In genomic region chr9:34987422-34988148, GRCm38 (mm10) we compare ENCODE assay signal across 15 mouse cellular contexts.
DNase-seq lines count a peak whose midpoint lies in the region; ATAC-seq and TF ChIP-seq lines count a peak whose summit lies in the region.
"Had no signal": no experiment of that assay in that cellular context is flagged by ENCODE, and none has a peak within 500 bp of the region (broad histone marks: within the 10 kb centered on the region; RNA-seq: fewer than 3 reads in every experiment).

No protein-coding gene starts in this region.

- peaks cover 8% of the 10 kb centered on the region; the same call in 1 of the 2 replicates for H3K27me3 ChIP-seq in hindbrain, embryonic 10.5 days (ENCODE audit: insufficient read depth, poor library complexity, severe bottlenecking)
- H3K27me3 ChIP-seq in hindbrain, postnatal 0 days (ENCODE audit: insufficient read depth, low read length) = no peaks in the 10 kb centered on the region
- H3K27me3 ChIP-seq in hindbrain, embryonic 12.5 days = no peaks in the 10 kb centered on the region
- H3K27me3 ChIP-seq in midbrain, embryonic 16.5 days (ENCODE audit: control insufficient read depth, insufficient read depth, low read depth, low read length) = no peaks in the 10 kb centered on the region

- DNase-seq in hindbrain, embryonic 10.5 days (ENCODE audit: low spot score) = peak; percentile 6
- DNase-seq in hindbrain, postnatal 0 days (ENCODE audit: low spot score) = no peak
- DNase-seq in brain, embryonic 18.5 days (ENCODE audit: low read depth, low spot score) = peak; percentile 36
- DNase-seq in adrenal gland, postnatal 4 days (ENCODE audit: low spot score in 2 of 2) = no peak
- no peak for DNase-seq in kidney, postnatal 36 days
- DNase-seq: adrenal gland, adult 8-10 months; cerebellum, adult 8-10 months; kidney, adult 8-10 months; lung, embryonic 14.5 days; lung, postnatal 4 days; thymus, postnatal 4 days had no signal

- no peak overlapping the region for H3K27ac ChIP-seq in hindbrain, embryonic 10.5 days
- no peak overlapping the region for H3K27ac ChIP-seq in hindbrain, postnatal 0 days
- no peak overlapping the region for H3K27ac ChIP-seq in hindbrain, embryonic 12.5 days
- no peak overlapping the region for H3K27ac ChIP-seq in midbrain, embryonic 16.5 days (ENCODE audit: low read length)
- H3K27ac ChIP-seq: limb, embryonic 10.5 days had no signal

- H3K9me3 ChIP-seq in hindbrain, embryonic 10.5 days = no peaks in the 10 kb centered on the region
- no peaks in the 10 kb centered on the region for H3K9me3 ChIP-seq in hindbrain, postnatal 0 days (ENCODE audit: low read length)
- no peaks in the 10 kb centered on the region for H3K9me3 ChIP-seq in hindbrain, embryonic 12.5 days (replicated peaks)
- no peaks in the 10 kb centered on the region for H3K9me3 ChIP-seq in midbrain, embryonic 16.5 days (replicated peaks; ENCODE audit: control insufficient read depth, low read length, poor library complexity, severe bottlenecking)
- H3K9me3 ChIP-seq: limb, embryonic 10.5 days had no signal

- WGBS in hindbrain, embryonic 10.5 days = 89% methylated on average over 12 of the region's 12 CpGs
- 78% methylated on average over 12 of the region's 12 CpGs for WGBS in hindbrain, postnatal 0 days
- WGBS in hindbrain, embryonic 12.5 days = 73% methylated on average over 12 of the region's 12 CpGs
- WGBS in midbrain, embryonic 16.5 days = 66% methylated on average over 12 of the region's 12 CpGs

- no peak for TF ChIP-seq CTCF in hindbrain, postnatal 0 days (IDR thresholded peaks at IDR 0.05; ENCODE audit: low read depth)

- no peak for ATAC-seq in hindbrain, postnatal 0 days
- ATAC-seq in hindbrain, embryonic 12.5 days (ENCODE audit: low FRiP score) = peak; percentile 59
- ATAC-seq in midbrain, embryonic 16.5 days = peak; percentile 40; the same call in 1 of the 2 replicates

- no peak overlapping the region for H3K4me2 ChIP-seq in hindbrain, postnatal 0 days (ENCODE audit: low read depth, low read length)
- H3K4me2 ChIP-seq in hindbrain, embryonic 12.5 days (replicated peaks) = no peak overlapping the region
- H3K4me2 ChIP-seq in midbrain, embryonic 16.5 days (ENCODE audit: low read length) = no peak overlapping the region
- H3K4me2 ChIP-seq: liver, embryonic 11.5 days; lung, embryonic 14.5 days had no signal

- H3K4me3 ChIP-seq in hindbrain, embryonic 10.5 days = no peak overlapping the region
- no peak overlapping the region for H3K4me3 ChIP-seq in hindbrain, postnatal 0 days (ENCODE audit: low read length)
- H3K4me3 ChIP-seq in hindbrain, embryonic 12.5 days = no peak overlapping the region
- no peak overlapping the region for H3K4me3 ChIP-seq in midbrain, embryonic 16.5 days (ENCODE audit: low read depth, low read length)
- H3K4me3 ChIP-seq: limb, embryonic 10.5 days had no signal

- peaks cover 3% of the 10 kb centered on the region; the same call in 1 of the 2 replicates for H3K4me1 ChIP-seq in hindbrain, embryonic 10.5 days (replicated peaks)
- no peaks in the 10 kb centered on the region; the same call in 1 of the 2 replicates for H3K4me1 ChIP-seq in hindbrain, postnatal 0 days (ENCODE audit: insufficient read depth, low read length)
- peaks cover 5% of the 10 kb centered on the region; the same call in 1 of the 2 replicates for H3K4me1 ChIP-seq in hindbrain, embryonic 12.5 days
- no peaks in the 10 kb centered on the region for H3K4me1 ChIP-seq in midbrain, embryonic 16.5 days (ENCODE audit: control insufficient read depth, insufficient read depth, low read length)

- no peaks in the 10 kb centered on the region for H3K36me3 ChIP-seq in hindbrain, embryonic 10.5 days
- H3K36me3 ChIP-seq in hindbrain, postnatal 0 days (ENCODE audit: insufficient read depth, low read length) = no peaks in the 10 kb centered on the region
- no peaks in the 10 kb centered on the region for H3K36me3 ChIP-seq in hindbrain, embryonic 12.5 days
- no peaks in the 10 kb centered on the region for H3K36me3 ChIP-seq in midbrain, embryonic 16.5 days (ENCODE audit: control insufficient read depth, insufficient read depth, low read length)
- H3K36me3 ChIP-seq: limb, embryonic 10.5 days had no signal

- H3K9ac ChIP-seq in hindbrain, postnatal 0 days (replicated peaks; ENCODE audit: low read length) = no peak overlapping the region
- H3K9ac ChIP-seq in hindbrain, embryonic 12.5 days = no peak overlapping the region
- H3K9ac ChIP-seq in midbrain, embryonic 16.5 days (ENCODE audit: low read depth, low read length) = no peak overlapping the region
- H3K9ac ChIP-seq: lung, embryonic 14.5 days had no signal

Comparison
In these comparisons a context has a peak if more than half of its experiments do, and no peak if none do; other contexts are left out.
1. DNase-seq: peak in hindbrain, embryonic 10.5 days (single experiment) and brain, embryonic 18.5 days (single experiment); none in hindbrain, postnatal 0 days (single experiment), adrenal gland, postnatal 4 days (0 of 2) and kidney, postnatal 36 days (0 of 2).